Mouse (Mus musculus) heart, postnatal 4 days (tissue): ENCODE results near the gene Gsg1l2. TPM values are rescaled to one million over a fixed set of nuclear protein-coding genes. Genes with fewer than 3 reads are reported as not detected.

Source experiments
- DNase-seq: peaks from one replicate; pipeline ENCODE4 v3.0.0; 2021
- total RNA-seq, 2 experiments: library from RNA; stranded (reverse); gene quantifications; 2 replicates each; pipeline ENCODE4 v1.2.3; 2021

The Gsg1l2 gene
- total RNA-seq, 2 experiments from 2014 or later: not detected

GRCm38 (mm10) chr11:67820221-67820620, 45.8 kb downstream of the Gsg1l2 start:
- peak; percentile 65 for DNase-seq

- DNase-seq: no peak
Observed at GRCm38 (mm10) chr11:67821560-67821959, 47.2 kb downstream of the Gsg1l2 start.

- DNase-seq: no peak
Observed at GRCm38 (mm10) chr11:67828360-67829059, 54.1 kb downstream of the Gsg1l2 start.

GRCm38 (mm10) chr11:67829530-67829929, 55.1 kb downstream of the Gsg1l2 start:
- no peak for DNase-seq

GRCm38 (mm10) chr11:67831820-67832219, 57.4 kb downstream of the Gsg1l2 start:
- DNase-seq: no peak

- peak; percentile 25 for DNase-seq
Observed at GRCm38 (mm10) chr11:67835408-67836078, 61.1 kb downstream of the Gsg1l2 start.

Other genes starting within 250 kb of the Gsg1l2 start
- gene Rcvrn, start 79.3 kb upstream of the Gsg1l2 start, total RNA-seq: under 1 TPM in 1 of 2 experiments, not detected in 1; 0.26 TPM
- gene Glp2r, start 3.5 kb upstream of the Gsg1l2 start, total RNA-seq: not detected
- 100 to 1,000 TPM; 130 to 156 TPM for gene Dhrs7c, start 23.6 kb downstream of the Gsg1l2 start, total RNA-seq
- 1 to 10 TPM; 4.6 to 6.1 TPM for gene Usp43, start 147.5 kb downstream of the Gsg1l2 start, total RNA-seq
- gene Cfap52, start 191.0 kb downstream of the Gsg1l2 start, total RNA-seq: under 1 TPM in 1 of 2 experiments, not detected in 1; 0.14 TPM
- gene Stx8, start 191.6 kb downstream of the Gsg1l2 start, total RNA-seq: 10 to 100 TPM; 34.7 to 35.8 TPM